Mouse (Mus musculus): ENCODE results near the gene Caln1. TPM values are rescaled to one million over a fixed set of nuclear protein-coding genes. Genes with fewer than 3 reads are reported as not detected.
"Not testable (repeated sequence)": the region's sequence is repeated elsewhere in the genome, so short reads cannot be mapped to it uniquely, and the experiment has no call there.

Caln1 gene
- total RNA-seq, 2 experiments from 2014 or later: 116 to 124 TPM

- TF ChIP-seq CTCF (IDR thresholded peaks at IDR 0.05): no peak
- H3K4me3 ChIP-seq: no peak overlapping the region
- no peak for DNase-seq (ENCODE audit: extremely low spot score in 1 of 2, low spot score in 2 of 2)
- no peak overlapping the region for H3K27ac ChIP-seq
- intact Hi-C loops (cut with DNase I): no loop called here
These were observed 208.3 kb downstream of the Caln1 start for GRCm38 (mm10) chr5:130577581-130577980.

GRCm38 (mm10) chr5:130584042-130584441 is 214.8 kb downstream of the Caln1 start:
- Histone ChIP-seq H3K4me3 (no peak overlapping the region), H3K27ac (no peak overlapping the region)
- no peak for DNase-seq (ENCODE audit: extremely low spot score in 1 of 2, low spot score in 2 of 2)
- intact Hi-C loops (cut with DNase I): loop anchor here (5.0 to 10.0 kb wide), 3 partner anchors 88 to 268 kb away; no protein-coding TSS in a partner anchor
- no peak for TF ChIP-seq CTCF (IDR thresholded peaks at IDR 0.05)

- TF ChIP-seq CTCF (IDR thresholded peaks at IDR 0.05): peak; percentile 39
- intact Hi-C loops (cut with DNase I): loop anchor here (10.0 kb wide), 1 partner anchor 229 kb away; no protein-coding TSS in a partner anchor
- no peak for DNase-seq (ENCODE audit: extremely low spot score in 1 of 2, low spot score in 2 of 2)
- Histone ChIP-seq H3K4me3 (no peak overlapping the region), H3K27ac (no peak overlapping the region)
These were observed 217.0 kb downstream of the Caln1 start for GRCm38 (mm10) chr5:130586257-130586656.

GRCm38 (mm10) chr5:130596541-130596940 is 227.3 kb downstream of the Caln1 start:
- TF ChIP-seq CTCF (IDR thresholded peaks at IDR 0.05): no peak
- Histone ChIP-seq H3K27ac (no peak overlapping the region), H3K4me3 (no peak overlapping the region)
- intact Hi-C loops (cut with DNase I): no loop called here
- DNase-seq (ENCODE audit: extremely low spot score in 1 of 2, low spot score in 2 of 2): no peak

GRCm38 (mm10) chr5:130613657-130614056 is 244.4 kb downstream of the Caln1 start:
- Histone ChIP-seq H3K27ac (no peak overlapping the region), H3K4me3 (no peak overlapping the region)
- TF ChIP-seq CTCF (IDR thresholded peaks at IDR 0.05): no peak
- no peak for DNase-seq (ENCODE audit: extremely low spot score in 1 of 2, low spot score in 2 of 2)
- intact Hi-C loops (cut with DNase I): no loop called here

GRCm38 (mm10) chr5:130614209-130614608 is 245.0 kb downstream of the Caln1 start:
- no peak for DNase-seq (ENCODE audit: extremely low spot score in 1 of 2, low spot score in 2 of 2)
- TF ChIP-seq CTCF (IDR thresholded peaks at IDR 0.05): no peak
- H3K27ac ChIP-seq: no peak overlapping the region
- no peak overlapping the region for H3K4me3 ChIP-seq
- intact Hi-C loops (cut with DNase I): no loop called here

- no peak for DNase-seq (ENCODE audit: extremely low spot score in 1 of 2, low spot score in 2 of 2)
- intact Hi-C loops (cut with DNase I): no loop called here
- TF ChIP-seq CTCF (IDR thresholded peaks at IDR 0.05): no peak
- Histone ChIP-seq H3K27ac (no peak overlapping the region), H3K4me3 (no peak overlapping the region)
These were observed 250.8 kb downstream of the Caln1 start for GRCm38 (mm10) chr5:130620060-130620459.

- H3K27ac ChIP-seq: no peak overlapping the region
- no peak overlapping the region for H3K4me3 ChIP-seq
- TF ChIP-seq CTCF (IDR thresholded peaks at IDR 0.05): no peak
- intact Hi-C loops (cut with DNase I): no loop called here
- DNase-seq (ENCODE audit: extremely low spot score in 1 of 2, low spot score in 2 of 2): no peak
These were observed 254.0 kb downstream of the Caln1 start for GRCm38 (mm10) chr5:130623206-130623605.

GRCm38 (mm10) chr5:130627800-130628199 is 258.5 kb downstream of the Caln1 start:
- intact Hi-C loops (cut with DNase I): no loop called here
- no peak overlapping the region for H3K27ac ChIP-seq
- DNase-seq (ENCODE audit: extremely low spot score in 1 of 2, low spot score in 2 of 2): peak in 1 of 2 experiments; percentile 36
- no peak for TF ChIP-seq CTCF (IDR thresholded peaks at IDR 0.05)
- H3K4me3 ChIP-seq: no peak overlapping the region

- H3K27ac ChIP-seq: no peak overlapping the region
- H3K4me3 ChIP-seq: no peak overlapping the region
- intact Hi-C loops (cut with DNase I): no loop called here
- no peak for DNase-seq (ENCODE audit: extremely low spot score in 1 of 2, low spot score in 2 of 2)
- no peak for TF ChIP-seq CTCF (IDR thresholded peaks at IDR 0.05)
These were observed 266.1 kb downstream of the Caln1 start for GRCm38 (mm10) chr5:130635397-130635796.

- DNase-seq (ENCODE audit: extremely low spot score in 1 of 2, low spot score in 2 of 2): no peak
- no peak for TF ChIP-seq CTCF (IDR thresholded peaks at IDR 0.05)
- no peak overlapping the region for H3K27ac ChIP-seq
- H3K4me3 ChIP-seq: no peak overlapping the region
- intact Hi-C loops (cut with DNase I): no loop called here
These were observed 272.6 kb downstream of the Caln1 start for GRCm38 (mm10) chr5:130641881-130642280.

GRCm38 (mm10) chr5:130646126-130646525 is 276.9 kb downstream of the Caln1 start:
- intact Hi-C loops (cut with DNase I): not testable (repeated sequence)

GRCm38 (mm10) chr5:130658141-130658540 is 288.9 kb downstream of the Caln1 start:
- intact Hi-C loops (cut with DNase I): no loop called here
- no peak for DNase-seq (ENCODE audit: extremely low spot score in 1 of 2, low spot score in 2 of 2)
- Histone ChIP-seq H3K27ac (no peak overlapping the region), H3K4me3 (no peak overlapping the region)
- no peak for TF ChIP-seq CTCF (IDR thresholded peaks at IDR 0.05)

More at GRCm38 (mm10) chr5:130646126-130646525, 276.9 kb downstream of the Caln1 start:
- not testable (repeated sequence) for H3K4me3 ChIP-seq; DNase-seq (ENCODE audit: extremely low spot score in 1 of 2, low spot score in 2 of 2); H3K27ac ChIP-seq
